ENCODE assay signal across 11 mouse cellular contexts in genomic region chr9:90145788-90146187, GRCm38 (mm10). TPM values are rescaled to one million over a fixed set of nuclear protein-coding genes. Genes with fewer than 3 reads are reported as not detected.
DNase-seq lines count a peak whose midpoint lies in the region; ATAC-seq lines count a peak whose summit lies in the region.
"Had no signal": no experiment of that assay in that cellular context is flagged by ENCODE, and none has a peak within 500 bp of the region (broad histone marks: within the 10 kb centered on the region; RNA-seq: fewer than 3 reads in every experiment).

No protein-coding gene starts in this region.

- peak; percentile 96 for DNase-seq in heart, adult 11 months
- DNase-seq in heart, postnatal 25 days (ENCODE audit: low spot score) = no peak
- peak; percentile 52 for DNase-seq in urinary bladder, postnatal 14 days (ENCODE audit: low spot score)
- no peak for DNase-seq in urinary bladder, postnatal 25 days (ENCODE audit: low spot score)
- peak; percentile 70 to 78 for DNase-seq in heart, postnatal 10 days
- peak; percentile 72 for DNase-seq in testis, postnatal 14 days (ENCODE audit: low spot score)
- no peak for DNase-seq in thymus, postnatal 4 days
- DNase-seq: spleen, adult 18-20 months had no signal

- intact Hi-C loops in heart, postnatal 25 days (cut with DNase I) = no loop called here
- intact Hi-C loops in heart, postnatal 10 days (cut with DNase I) = no loop called here

- ATAC-seq in megakaryocyte progenitor cell, adult 5-6 weeks (replicated peaks; ENCODE audit: poor library complexity) = no peak
- ATAC-seq: forebrain, embryonic 14.5 days; Patski had no signal

RNA-seq across cellular contexts. Expression of gene Adamts7, which starts 17.1 kb away (rescaled TPM):
- 10 to 100 TPM; 17.9 to 20.9 TPM for total RNA-seq in heart, postnatal 25 days (2021)
- total RNA-seq in heart, postnatal 10 days (2021) = 10 to 100 TPM; 21.8 to 24.0 TPM
- not detected in 2 replicates for total RNA-seq in megakaryocyte progenitor cell, adult 5-6 weeks (2015)
- total RNA-seq in megakaryocyte progenitor cell, adult 5-6 weeks (2017) = 0.07 TPM in 1 of 2 replicates, not detected in the other

RNA-seq across cellular contexts. Expression of gene Morf4l1, which starts 31.2 kb away (rescaled TPM):
- 100 to 1,000 TPM; 238 to 261 TPM for total RNA-seq in heart, postnatal 25 days (2021)
- 100 to 1,000 TPM; 292 to 311 TPM for total RNA-seq in heart, postnatal 10 days (2021)
- 366 and 378 TPM in 2 replicates for total RNA-seq in megakaryocyte progenitor cell, adult 5-6 weeks (2015)
- total RNA-seq in megakaryocyte progenitor cell, adult 5-6 weeks (2017) = 192 and 278 TPM in 2 replicates

Comparison
In these comparisons a context has a peak if more than half of its experiments do, and no peak if none do; other contexts are left out.
1. DNase-seq: peak in heart, adult 11 months (single experiment), urinary bladder, postnatal 14 days (single experiment), heart, postnatal 10 days (2 of 2) and testis, postnatal 14 days (single experiment); none in heart, postnatal 25 days (single experiment), urinary bladder, postnatal 25 days (single experiment) and thymus, postnatal 4 days (single experiment).
2. RNA of gene Adamts7, which starts 17.1 kb away (total RNA-seq): 21.8 to 24.0 TPM in heart, postnatal 10 days and 17.9 to 20.9 TPM in heart, postnatal 25 days; 0.07 TPM in megakaryocyte progenitor cell, adult 5-6 weeks; every median in the first group is over 10 times any median in the second.